Mouse (Mus musculus): Measurements from ENCODE around the gene Olfr462. TPM values are rescaled to one million over a fixed set of nuclear protein-coding genes. Genes with fewer than 3 reads are reported as not detected.
"Not testable (repeated sequence)": the region's sequence is repeated elsewhere in the genome, so short reads cannot be mapped to it uniquely, and the experiment has no call there.

Gene Olfr462
- total RNA-seq (2021), result not detected
- long read RNA-seq, experiment 1, result 0 reads
- long read RNA-seq, experiment 2, result 0 reads

DNA sequence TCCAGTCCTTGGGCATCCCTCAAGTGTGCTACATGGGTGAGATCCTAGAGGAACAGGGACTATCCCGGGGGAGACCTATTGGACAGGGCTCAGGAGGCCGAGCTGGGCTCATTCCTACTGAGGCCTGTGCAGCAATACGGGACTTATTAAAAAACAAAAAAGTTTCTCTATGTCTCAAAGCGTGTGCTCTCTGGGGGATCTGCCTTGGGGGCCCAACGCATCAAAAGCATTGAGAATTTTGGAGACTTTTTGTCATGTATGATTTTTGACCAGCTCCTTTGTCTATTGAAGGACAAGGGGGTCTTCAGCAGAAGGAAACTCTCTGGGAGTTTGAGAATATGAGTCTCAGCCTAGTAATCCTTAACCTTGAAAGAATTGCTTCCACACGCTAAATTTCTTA, at the start of gene Olfr462:
Gene Olfr462 (minus strand): TSS at position 101 of the 400 bp plus-strand sequence.
- no peak for DNase-seq

DNA sequence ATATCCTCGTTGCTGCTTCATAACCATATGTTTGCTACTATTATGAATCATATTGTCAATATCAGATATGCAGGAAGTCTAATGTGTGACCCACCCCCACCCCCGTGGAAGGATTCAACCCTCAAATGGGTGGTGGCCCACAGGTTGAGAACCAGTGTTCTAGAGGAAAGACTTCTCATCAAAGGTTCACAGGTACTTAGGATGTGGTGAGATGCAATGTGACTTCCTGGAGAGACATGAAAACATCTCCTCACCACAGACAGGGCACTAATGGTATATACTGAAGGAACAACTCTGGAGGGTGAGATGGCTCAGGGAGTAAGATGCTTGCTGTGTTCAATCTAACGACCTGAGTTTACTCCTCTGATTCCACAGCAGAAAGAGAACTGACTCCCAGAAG, 43.4 kb upstream of the Olfr462 start:
- DNase-seq, result no peak

DNA sequence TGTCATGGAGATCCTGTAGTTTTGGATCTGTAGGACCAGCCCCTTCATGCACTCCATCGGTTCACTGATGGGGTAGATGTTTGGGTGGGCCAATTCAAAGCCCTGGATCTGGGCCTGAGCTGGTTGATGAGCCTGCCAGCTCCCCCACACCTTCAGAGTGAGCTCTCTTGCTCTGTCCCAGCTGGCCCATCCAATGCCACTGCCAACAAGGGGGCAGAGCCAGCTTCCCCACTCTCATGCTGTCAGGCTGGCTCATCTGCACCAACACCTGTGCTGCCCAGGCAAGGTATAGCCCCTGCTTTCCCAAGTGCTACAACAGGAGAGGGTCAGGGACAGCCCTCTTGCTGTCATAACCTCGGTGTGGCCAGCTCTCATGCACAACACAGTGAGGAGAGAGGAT, 41.7 kb upstream of the Olfr462 start:
- DNase-seq, result no peak

DNA sequence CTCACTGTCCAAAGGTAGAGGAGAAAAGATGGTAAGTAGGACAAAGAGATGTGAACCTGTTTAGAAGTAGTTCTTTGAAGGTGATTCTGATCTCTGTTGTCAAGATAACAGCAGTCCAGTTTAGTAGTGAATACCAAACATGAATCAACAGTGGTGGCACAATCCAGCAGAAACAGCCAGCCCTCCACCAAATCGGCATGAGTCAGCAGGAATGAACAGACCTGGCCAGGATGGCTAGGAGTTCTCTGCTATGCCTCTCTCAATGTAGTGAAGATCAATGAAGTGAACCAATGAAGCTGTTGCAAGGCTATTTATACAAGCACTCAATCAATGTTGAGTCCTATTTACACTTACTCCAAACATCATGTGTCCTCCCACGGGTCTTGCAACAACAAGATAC, 38.3 kb upstream of the Olfr462 start:
- DNase-seq, result no peak

DNA sequence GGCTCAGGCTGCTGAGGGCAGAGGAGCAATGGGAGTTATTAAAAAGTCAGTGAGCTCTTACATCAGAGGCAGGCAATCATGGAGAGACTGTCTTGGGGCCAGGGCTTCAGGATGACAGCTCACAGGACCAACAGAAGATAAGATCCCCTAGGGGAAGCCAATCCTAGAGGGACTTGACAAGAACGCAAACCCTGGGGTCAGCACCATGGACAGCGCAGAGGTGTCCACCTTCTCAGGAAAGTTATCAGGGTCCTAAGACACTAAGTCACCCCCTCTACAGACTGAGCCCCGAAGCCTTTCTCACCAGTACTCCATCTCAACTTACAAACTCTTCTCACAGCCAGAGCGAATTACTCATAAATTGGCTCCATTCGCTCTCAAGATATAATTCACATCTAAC, 28.9 kb upstream of the Olfr462 start, which contains the start of gene Olfr464:
Gene Olfr464 (minus strand): TSS at position 2 of the 400 bp plus-strand sequence.
- DNase-seq, result no peak

GRCm38 (mm10) chr11:87920301-87920700, 28.2 kb upstream of the Olfr462 start:
- no peak for DNase-seq

- DNase-seq, result no peak
These were observed 23.9 kb upstream of the Olfr462 start for GRCm38 (mm10) chr11:87916005-87916404.

GRCm38 (mm10) chr11:87904331-87904730, 12.3 kb upstream of the Olfr462 start:
- no peak for DNase-seq

- DNase-seq, result no peak
These were observed 5.2 kb upstream of the Olfr462 start, which contains the start of gene Olfr463 for GRCm38 (mm10) chr11:87897287-87897686. Olfr463 (minus strand) TSS chr11:87897387.

GRCm38 (mm10) chr11:87884856-87885255, 7.2 kb downstream of the Olfr462 start:
- DNase-seq, result no peak

DNA sequence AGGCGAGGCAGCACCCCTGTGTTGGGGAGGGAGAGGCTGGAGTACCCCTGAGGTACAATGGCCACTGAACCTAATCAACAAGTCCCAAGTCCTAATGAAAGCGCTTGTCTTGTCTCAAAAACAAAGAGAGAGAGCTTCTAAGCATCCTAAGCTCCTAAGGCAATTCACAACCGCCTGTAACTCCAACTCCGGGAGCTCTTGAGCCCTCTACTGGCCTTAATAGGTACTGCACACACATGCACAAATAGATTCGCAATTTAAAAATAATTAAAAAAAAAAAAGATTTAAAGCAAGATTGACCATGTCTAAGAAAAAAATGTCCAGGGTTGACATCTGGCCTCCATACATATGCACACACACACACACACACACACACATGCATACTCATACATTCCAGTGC, 8.6 kb downstream of the Olfr462 start:
- no peak for DNase-seq

GRCm38 (mm10) chr11:87881714-87882113, 10.4 kb downstream of the Olfr462 start:
- no peak for DNase-seq

DNA sequence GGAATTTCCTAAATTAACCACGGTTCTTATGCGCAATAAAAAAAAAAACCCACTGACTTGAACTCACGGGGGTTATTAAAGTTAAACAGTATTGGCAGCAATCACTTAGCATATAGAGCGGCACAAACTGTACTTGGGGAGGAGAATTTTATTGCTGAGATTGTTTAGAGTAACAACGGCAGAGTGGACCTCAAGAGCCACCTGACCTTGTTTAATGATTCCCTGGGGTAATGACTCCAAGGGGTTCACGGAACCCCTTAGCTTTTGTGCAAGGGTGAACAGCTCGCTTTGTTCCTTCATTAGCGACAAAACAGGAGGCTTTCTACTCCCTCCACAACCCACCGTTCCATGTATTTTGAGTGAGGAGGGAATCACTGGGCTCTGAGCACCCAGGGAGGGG, 12.2 kb downstream of the Olfr462 start:
- DNase-seq, result no peak

- no peak for DNase-seq
These were observed 16.6 kb downstream of the Olfr462 start, which contains the start of gene Epx for GRCm38 (mm10) chr11:87875436-87875835. Epx (minus strand) TSS chr11:87875536.

GRCm38 (mm10) chr11:87871766-87872165, 20.3 kb downstream of the Olfr462 start:
- DNase-seq, result no peak

- no peak for DNase-seq
These were observed 22.0 kb downstream of the Olfr462 start for GRCm38 (mm10) chr11:87870096-87870495.

GRCm38 (mm10) chr11:87866891-87867290, 25.2 kb downstream of the Olfr462 start:
- DNase-seq, result not testable (repeated sequence)

GRCm38 (mm10) chr11:87862805-87863204, 29.3 kb downstream of the Olfr462 start:
- DNase-seq, result no peak

- no peak for DNase-seq
These were observed 31.6 kb downstream of the Olfr462 start for GRCm38 (mm10) chr11:87860426-87860825.

GRCm38 (mm10) chr11:87859273-87859672, 32.8 kb downstream of the Olfr462 start:
- DNase-seq, result no peak

DNA sequence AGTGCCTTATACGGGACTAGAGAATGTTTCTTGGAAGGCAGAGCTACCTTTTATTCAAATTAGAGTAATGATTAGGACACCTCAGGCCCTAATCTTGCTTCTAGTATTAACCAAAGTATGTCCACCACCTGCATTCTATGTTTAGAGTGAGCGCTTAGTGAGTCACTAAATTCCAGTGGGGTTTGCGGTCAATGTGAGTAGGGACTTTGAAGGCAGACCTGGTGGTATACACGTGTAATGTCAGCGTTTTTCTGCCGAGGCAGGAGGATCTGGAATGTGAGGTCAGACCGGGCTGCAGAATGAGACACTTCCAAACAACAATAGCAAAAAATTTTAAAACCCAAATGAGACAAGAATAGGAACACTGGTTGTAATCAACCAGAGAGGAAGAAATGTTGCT, 37.5 kb downstream of the Olfr462 start:
- no peak for DNase-seq

GRCm38 (mm10) chr11:87853597-87853954, 38.5 kb downstream of the Olfr462 start:
- no peak for DNase-seq

- peak; percentile 84 for DNase-seq
These were observed 39.1 kb downstream of the Olfr462 start, which contains the start of gene Mks1 for GRCm38 (mm10) chr11:87852690-87853596. Mks1 (plus strand) TSS chr11:87853215.

GRCm38 (mm10) chr11:87847884-87848283, 44.2 kb downstream of the Olfr462 start:
- no peak for DNase-seq
